Mouse (Mus musculus): ENCODE data around the gene Vcp.
A peak's percentile ranks its signal among the peaks of the same experiment; 100 is the strongest.
"Not testable (repeated sequence)": the region's sequence is repeated elsewhere in the genome, so short reads cannot be mapped to it uniquely, and the experiment has no call there.

Vcp gene

GRCm38 (mm10) chr4:43029121-43029520, 28.8 kb upstream of the Vcp start:
- DNase-seq (ENCODE audit: low spot score): no peak

- peak; percentile 95 for DNase-seq (ENCODE audit: low spot score)
These were observed 25.0 kb upstream of the Vcp start, which contains the start of gene Pigo for GRCm38 (mm10) chr4:43025084-43025960. Pigo (minus strand) TSS chr4:43025819.

- no peak for DNase-seq (ENCODE audit: low spot score)
These were observed 24.4 kb upstream of the Vcp start for GRCm38 (mm10) chr4:43024673-43025072.

- no peak for DNase-seq (ENCODE audit: low spot score)
These were observed 21.0 kb upstream of the Vcp start for GRCm38 (mm10) chr4:43021341-43021740.

- no peak for DNase-seq (ENCODE audit: low spot score)
These were observed 20.6 kb upstream of the Vcp start for GRCm38 (mm10) chr4:43020876-43021275.

- DNase-seq (ENCODE audit: low spot score): no peak
These were observed 19.5 kb upstream of the Vcp start for GRCm38 (mm10) chr4:43019641-43020465.

- DNase-seq (ENCODE audit: low spot score): no peak
These were observed 18.9 kb upstream of the Vcp start for GRCm38 (mm10) chr4:43019176-43019575.

- DNase-seq (ENCODE audit: low spot score): no peak
These were observed 17.8 kb upstream of the Vcp start for GRCm38 (mm10) chr4:43018156-43018555.

- no peak for DNase-seq (ENCODE audit: low spot score)
These were observed 11.8 kb upstream of the Vcp start for GRCm38 (mm10) chr4:43012091-43012490.

GRCm38 (mm10) chr4:43010161-43011038, 10.1 kb upstream of the Vcp start, which contains the start of gene Fancg:
Fancg (minus strand) TSS chr4:43010506.
- DNase-seq (ENCODE audit: low spot score): peak; percentile 83

- peak; percentile 19 for DNase-seq (ENCODE audit: low spot score)
These were observed 5.5 kb upstream of the Vcp start for GRCm38 (mm10) chr4:43005765-43006164.

- DNase-seq (ENCODE audit: low spot score): no peak
These were observed 4.6 kb upstream of the Vcp start for GRCm38 (mm10) chr4:43004951-43005350.

GRCm38 (mm10) chr4:43002756-43003439, 2.6 kb upstream of the Vcp start:
- DNase-seq (ENCODE audit: low spot score): no peak

GRCm38 (mm10) chr4:43001272-43001671, 965 bp upstream of the Vcp start:
- no peak for DNase-seq (ENCODE audit: low spot score)

- peak; percentile 77 for DNase-seq (ENCODE audit: low spot score)
These were observed 711 bp downstream of the Vcp start for GRCm38 (mm10) chr4:42999451-43000140.

- no peak for DNase-seq (ENCODE audit: low spot score)
These were observed 2.3 kb downstream of the Vcp start for GRCm38 (mm10) chr4:42998022-42998421.

GRCm38 (mm10) chr4:42988296-42988695, 12.0 kb downstream of the Vcp start:
- DNase-seq (ENCODE audit: low spot score): no peak

- not testable (repeated sequence) for DNase-seq (ENCODE audit: low spot score)
These were observed 19.8 kb downstream of the Vcp start for GRCm38 (mm10) chr4:42980467-42980866.

GRCm38 (mm10) chr4:42978062-42978461, 22.2 kb downstream of the Vcp start:
- DNase-seq (ENCODE audit: low spot score): no peak

GRCm38 (mm10) chr4:42973868-42974267, 26.4 kb downstream of the Vcp start:
- no peak for DNase-seq (ENCODE audit: low spot score)

- no peak for DNase-seq (ENCODE audit: low spot score)
These were observed 27.4 kb downstream of the Vcp start for GRCm38 (mm10) chr4:42972952-42973351.

All from urinary bladder, postnatal 14 days (tissue).